ENCODE assay signal across 22 mouse cellular contexts in the genomic region with DNA sequence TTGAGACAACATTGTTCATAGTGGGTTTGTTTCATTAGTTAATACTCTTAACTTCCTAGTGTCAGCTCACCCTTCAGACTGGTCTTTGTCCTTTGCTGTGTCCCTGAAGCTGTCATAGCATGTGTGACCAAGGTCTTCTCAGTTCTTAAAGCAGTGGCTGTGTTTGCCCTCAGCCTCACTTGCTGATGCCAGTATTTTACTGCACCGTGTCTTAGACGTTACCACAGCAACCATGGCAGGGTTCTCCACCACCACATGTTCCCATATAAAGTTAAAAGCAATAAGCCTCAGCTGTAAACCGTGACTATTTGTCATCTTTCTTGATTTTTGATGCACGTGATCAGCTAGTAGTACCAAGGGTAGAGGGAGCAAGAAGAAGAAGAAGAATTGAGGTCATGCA. TPM values are rescaled to one million over a fixed set of nuclear protein-coding genes. Genes with fewer than 3 reads are reported as not detected.
A peak's percentile ranks its signal among the peaks of the same experiment; 100 is the strongest.
DNase-seq lines count a peak whose midpoint lies in the region; ATAC-seq and TF ChIP-seq lines count a peak whose summit lies in the region.
"Had no signal": no experiment of that assay in that cellular context is flagged by ENCODE, and none has a peak within 500 bp of the region (broad histone marks: within the 10 kb centered on the region; RNA-seq: fewer than 3 reads in every experiment).

No protein-coding gene starts in this region.

- no peak overlapping the region for H3K4me3 ChIP-seq in heart, embryonic 10.5 days
- H3K4me3 ChIP-seq in heart, embryonic 14.5 days (ENCODE audit: control insufficient read depth in 1 of 2, insufficient read depth in 1 of 2, low read depth in 1 of 2, low read length in 2 of 2): no peak overlapping the region
- H3K4me3 ChIP-seq in intestine, postnatal 0 days (ENCODE audit: low read depth, low read length): no peak overlapping the region
- H3K4me3 ChIP-seq in intestine, embryonic 16.5 days (ENCODE audit: low read length): no peak overlapping the region
- H3K4me3 ChIP-seq: embryonic facial prominence, embryonic 10.5 days; forebrain, embryonic 13.5 days; hindbrain, embryonic 13.5 days; kidney, embryonic 15.5 days had no signal

- peak overlapping the region; percentile 36; the same call in 1 of the 2 replicates for H3K9ac ChIP-seq in heart, embryonic 14.5 days (ENCODE audit: low read length)
- H3K9ac ChIP-seq in intestine, postnatal 0 days (ENCODE audit: low read depth, low read length): no peak overlapping the region
- H3K9ac ChIP-seq in intestine, embryonic 16.5 days (ENCODE audit: low read depth, low read length): no peak overlapping the region
- H3K9ac ChIP-seq: forebrain, embryonic 13.5 days; forebrain, postnatal 0 days; hindbrain, embryonic 13.5 days; kidney, embryonic 15.5 days had no signal

- H3K4me1 ChIP-seq in heart, embryonic 10.5 days: peaks cover 16% of the 10 kb centered on the region
- peaks cover 8 to 34% of the 10 kb centered on the region in 2 experiments for H3K4me1 ChIP-seq in heart, embryonic 14.5 days (ENCODE audit: control insufficient read depth in 2 of 2, insufficient read depth in 2 of 2, low read length in 2 of 2)
- H3K4me1 ChIP-seq in intestine, postnatal 0 days (replicated peaks; ENCODE audit: control insufficient read depth, insufficient read depth, low read length): no peaks in the 10 kb centered on the region
- H3K4me1 ChIP-seq in intestine, embryonic 16.5 days (ENCODE audit: control insufficient read depth, insufficient read depth, low read length): no peaks in the 10 kb centered on the region
- H3K4me1 ChIP-seq: embryonic facial prominence, embryonic 10.5 days; forebrain, embryonic 13.5 days; hindbrain, embryonic 13.5 days; kidney, embryonic 15.5 days had no signal

- no peak for DNase-seq in heart, embryonic 10.5 days (ENCODE audit: low spot score)
- DNase-seq in heart, postnatal 4 days: no peak
- no peak for DNase-seq in heart, adult 11 months
- no peak for DNase-seq in cerebellum, postnatal 14 days
- DNase-seq: adrenal gland, adult 8-10 months; adrenal gland, postnatal 36 days; B cell, adult 2 months; cerebellum, adult 11-12 months; cerebellum, adult 9-11 months; forebrain, postnatal 0 days; gastrocnemius, postnatal 14 days; kidney, adult 2 months had no signal

- H3K27me3 ChIP-seq in heart, embryonic 10.5 days (ENCODE audit: insufficient read depth, poor library complexity, severe bottlenecking): no peaks in the 10 kb centered on the region
- H3K27me3 ChIP-seq in heart, embryonic 14.5 days (ENCODE audit: control insufficient read depth, insufficient read depth, low read length): no peaks in the 10 kb centered on the region
- no peaks in the 10 kb centered on the region for H3K27me3 ChIP-seq in intestine, postnatal 0 days (replicated peaks; ENCODE audit: control insufficient read depth, insufficient read depth, low read length)
- no peaks in the 10 kb centered on the region for H3K27me3 ChIP-seq in intestine, embryonic 16.5 days (replicated peaks; ENCODE audit: control insufficient read depth, insufficient read depth, low read length)
- H3K27me3 ChIP-seq: forebrain, embryonic 13.5 days; hindbrain, embryonic 13.5 days; kidney, embryonic 15.5 days had no signal

- no peak for ATAC-seq in heart, embryonic 14.5 days (ENCODE audit: insufficient number of reproducible peaks, insufficient read depth, low FRiP score, low read depth)
- peak; percentile 4; the same call in 1 of the 2 replicates for ATAC-seq in intestine, postnatal 0 days
- ATAC-seq in intestine, embryonic 16.5 days: no peak
- ATAC-seq: CD4-positive, CD25-positive, alpha-beta regulatory T cell, adult 4 months; forebrain, embryonic 13.5 days; forebrain, postnatal 0 days; hindbrain, postnatal 0 days had no signal

- H3K27ac ChIP-seq in heart, embryonic 10.5 days: peak overlapping the region; percentile 54; the same call in 1 of the 2 replicates
- H3K27ac ChIP-seq in heart, embryonic 14.5 days (replicated peaks in 1 of 2; ENCODE audit: control insufficient read depth in 1 of 2, insufficient read depth in 1 of 2, low read depth in 2 of 2, low read length in 2 of 2): peak overlapping the region; percentile 71 to 78
- H3K27ac ChIP-seq in intestine, postnatal 0 days (ENCODE audit: low read depth, low read length): no peak overlapping the region
- no peak overlapping the region for H3K27ac ChIP-seq in intestine, embryonic 16.5 days (ENCODE audit: low read length)
- H3K27ac ChIP-seq: embryonic facial prominence, embryonic 10.5 days; forebrain, embryonic 13.5 days; hindbrain, embryonic 13.5 days; hindbrain, postnatal 0 days; kidney, embryonic 15.5 days had no signal

- peaks cover 45% of the 10 kb centered on the region for H3K36me3 ChIP-seq in heart, embryonic 10.5 days
- peaks cover 33% of the 10 kb centered on the region for H3K36me3 ChIP-seq in heart, embryonic 14.5 days (ENCODE audit: control insufficient read depth, insufficient read depth, low read length)
- peaks cover 54% of the 10 kb centered on the region for H3K36me3 ChIP-seq in intestine, postnatal 0 days (ENCODE audit: control insufficient read depth, insufficient read depth)
- no peaks in the 10 kb centered on the region for H3K36me3 ChIP-seq in intestine, embryonic 16.5 days (ENCODE audit: control insufficient read depth, insufficient read depth, low read length)

- H3K9me3 ChIP-seq in heart, embryonic 10.5 days: no peaks in the 10 kb centered on the region
- H3K9me3 ChIP-seq in heart, embryonic 14.5 days (ENCODE audit: control insufficient read depth, low read length): no peaks in the 10 kb centered on the region
- no peaks in the 10 kb centered on the region for H3K9me3 ChIP-seq in intestine, postnatal 0 days (ENCODE audit: control insufficient read depth)
- H3K9me3 ChIP-seq in intestine, embryonic 16.5 days (ENCODE audit: control insufficient read depth, low read length): no peaks in the 10 kb centered on the region
- H3K9me3 ChIP-seq: embryonic facial prominence, embryonic 10.5 days; forebrain, embryonic 13.5 days; G1E; hindbrain, embryonic 13.5 days; kidney, embryonic 15.5 days had no signal

- no peak overlapping the region for H3K4me2 ChIP-seq in heart, embryonic 14.5 days (ENCODE audit: low read length)
- H3K4me2 ChIP-seq in intestine, postnatal 0 days (replicated peaks; ENCODE audit: low read depth): no peak overlapping the region
- no peak overlapping the region for H3K4me2 ChIP-seq in intestine, embryonic 16.5 days (ENCODE audit: low read depth, low read length)
- H3K4me2 ChIP-seq: forebrain, embryonic 13.5 days; hindbrain, embryonic 13.5 days; kidney, embryonic 15.5 days had no signal

- no peak for TF ChIP-seq CTCF in intestine, postnatal 0 days (IDR thresholded peaks at IDR 0.05; ENCODE audit: low read depth)

- WGBS in heart, embryonic 10.5 days: 88% methylated on average over 4 of the region's 4 CpGs
- WGBS in heart, embryonic 14.5 days: 79% methylated on average over 4 of the region's 4 CpGs
- 68% methylated on average over 4 of the region's 4 CpGs for WGBS in intestine, postnatal 0 days
- WGBS in intestine, embryonic 16.5 days: 86% methylated on average over 4 of the region's 4 CpGs

RNA-seq across cellular contexts. Expression of a gene that starts 41.0 kb away (rescaled TPM):
- 18.1 and 23.0 TPM in 2 replicates for polyA plus RNA-seq in heart, embryonic 10.5 days (2016; fragmentation: Nextera tagmentation; extraction: Ambion mirVana)
- total RNA-seq in heart, postnatal 4 days (2021): 10 to 100 TPM; 12.6 to 13.0 TPM
- 18.6 and 18.8 TPM in 2 replicates for polyA plus RNA-seq in heart, embryonic 14.5 days (2014; fragmentation: Nextera tagmentation; extraction: Ambion mirVana)
- 26.4 and 26.8 TPM in 2 replicates for polyA plus RNA-seq in intestine, postnatal 0 days (2015; fragmentation: Nextera tagmentation; extraction: Ambion mirVana)
- polyA plus RNA-seq in intestine, embryonic 16.5 days (2015; fragmentation: Nextera tagmentation; extraction: Ambion mirVana): 20.7 and 22.1 TPM in 2 replicates
- polyA plus RNA-seq: G1E had no signal

Comparison
In these comparisons a context has a peak if more than half of its experiments do, and no peak if none do; other contexts are left out.
1. H3K27ac ChIP-seq: peak in heart, embryonic 10.5 days (single experiment) and heart, embryonic 14.5 days (2 of 2); none in intestine, postnatal 0 days (single experiment) and intestine, embryonic 16.5 days (single experiment).